Mouse (Mus musculus) layer of hippocampus, adult 8-10 months (tissue): ENCODE results near the gene Hhip. TPM values are rescaled to one million over a fixed set of nuclear protein-coding genes. Genes with fewer than 3 reads are reported as not detected.

Experiments used
- DNase-seq, 2 experiments: peaks; one replicate each; pipeline ENCODE4 v3.0.0; 2022; ENCODE audit warnings: low spot score in 2 of 2
- total RNA-seq, 4 experiments: library from RNA; stranded (reverse); gene quantifications; 2 replicates each; pipeline ENCODE4 v1.2.4; 2022

Hhip gene
- total RNA-seq = 1 to 10 TPM; 3.4 to 4.4 (median 3.8) TPM

DNA sequence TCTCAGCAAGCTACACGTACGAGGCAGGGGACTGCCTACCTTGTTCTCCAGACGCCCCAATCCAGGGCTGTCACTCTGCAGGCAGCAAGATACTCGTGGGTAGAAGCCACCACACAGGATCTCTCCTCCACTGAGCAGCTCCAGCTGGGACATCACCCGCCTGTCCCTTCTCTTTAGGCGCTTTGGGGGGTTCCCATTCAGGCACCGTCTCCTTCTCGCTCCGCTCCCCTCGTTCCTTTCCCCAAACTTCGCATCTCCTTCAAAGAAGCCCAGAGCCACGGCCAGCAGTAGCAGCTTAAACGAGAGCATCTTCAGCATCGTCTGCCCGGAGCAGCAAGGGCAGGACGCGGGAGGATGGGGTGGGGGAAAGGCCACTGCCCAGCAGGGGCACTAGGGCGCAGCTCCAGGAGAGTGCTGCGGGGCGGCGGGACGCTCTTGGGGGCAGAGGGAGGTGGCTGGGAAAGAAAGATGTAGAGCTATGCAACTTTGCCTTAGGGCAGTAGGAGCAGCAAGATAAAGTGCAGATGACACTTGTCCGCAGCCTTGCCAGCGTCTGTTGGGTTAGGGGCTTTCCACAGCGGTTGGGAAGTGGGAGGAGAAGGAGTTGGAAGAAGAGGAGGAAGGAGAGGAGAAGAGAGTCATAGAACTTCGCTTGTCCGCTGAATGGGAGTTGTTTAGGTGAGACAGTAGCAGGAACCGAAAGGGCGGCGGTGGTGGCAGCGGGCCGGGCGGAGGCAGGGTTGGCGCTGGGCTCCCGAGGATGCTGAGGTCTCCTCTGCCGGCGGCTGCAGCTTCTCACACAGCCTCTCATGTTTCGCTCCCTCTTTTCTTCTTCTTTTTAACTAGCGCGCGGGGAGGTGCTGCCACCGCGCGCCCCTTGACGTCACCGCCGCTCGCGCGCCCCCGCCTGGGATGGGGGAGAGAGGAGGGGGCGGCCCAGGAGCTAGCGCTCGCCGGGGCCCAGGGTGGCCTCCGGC lies at the start of gene Hhip:
Gene Hhip (minus strand): TSS at position 809 of the 977 bp plus-strand sequence.
- DNase-seq = peak; percentile 4 to 21

DNA sequence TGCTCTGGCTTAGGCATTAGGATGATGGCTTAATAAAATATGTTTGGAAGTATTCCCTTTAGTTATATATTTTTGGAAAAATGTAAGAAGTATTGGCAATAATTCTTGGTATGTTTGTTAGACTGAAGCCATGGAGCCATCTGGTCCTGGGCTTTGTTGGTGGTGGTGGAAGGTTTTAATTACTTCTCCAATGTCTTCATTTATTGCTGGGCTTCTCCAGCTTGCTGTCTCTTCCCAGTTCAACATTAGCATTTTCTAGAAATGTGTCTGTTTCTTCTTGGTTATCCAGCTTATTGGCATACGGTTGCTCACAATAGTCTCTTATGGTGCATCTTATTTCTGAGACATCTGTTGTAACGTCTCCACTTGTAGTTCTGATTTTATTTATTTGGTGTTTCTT lies 29.2 kb upstream of the Hhip start:
- peak; percentile 10 to 27 for DNase-seq

DNA sequence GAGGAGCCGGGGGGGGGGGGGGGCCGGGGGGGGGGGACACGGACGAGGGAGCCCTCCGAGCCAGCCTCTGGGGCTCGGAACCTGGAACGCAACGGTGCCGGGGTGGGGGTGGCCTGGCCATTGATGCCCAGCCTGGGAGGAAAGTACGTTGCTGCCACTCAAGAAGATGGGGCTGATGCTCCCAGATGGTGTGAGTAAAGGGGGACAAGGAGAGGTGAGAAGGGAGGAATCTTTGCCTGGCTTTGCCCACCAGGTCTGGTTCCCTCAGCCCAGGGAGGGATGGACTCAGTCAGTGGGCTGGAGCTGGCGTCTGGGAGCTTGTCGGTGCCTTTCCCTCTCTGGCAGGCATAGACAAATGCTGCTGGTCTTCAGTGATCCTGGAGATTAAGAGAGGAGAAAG lies 387 bp upstream of the Hhip start:
- DNase-seq = no peak

DNA sequence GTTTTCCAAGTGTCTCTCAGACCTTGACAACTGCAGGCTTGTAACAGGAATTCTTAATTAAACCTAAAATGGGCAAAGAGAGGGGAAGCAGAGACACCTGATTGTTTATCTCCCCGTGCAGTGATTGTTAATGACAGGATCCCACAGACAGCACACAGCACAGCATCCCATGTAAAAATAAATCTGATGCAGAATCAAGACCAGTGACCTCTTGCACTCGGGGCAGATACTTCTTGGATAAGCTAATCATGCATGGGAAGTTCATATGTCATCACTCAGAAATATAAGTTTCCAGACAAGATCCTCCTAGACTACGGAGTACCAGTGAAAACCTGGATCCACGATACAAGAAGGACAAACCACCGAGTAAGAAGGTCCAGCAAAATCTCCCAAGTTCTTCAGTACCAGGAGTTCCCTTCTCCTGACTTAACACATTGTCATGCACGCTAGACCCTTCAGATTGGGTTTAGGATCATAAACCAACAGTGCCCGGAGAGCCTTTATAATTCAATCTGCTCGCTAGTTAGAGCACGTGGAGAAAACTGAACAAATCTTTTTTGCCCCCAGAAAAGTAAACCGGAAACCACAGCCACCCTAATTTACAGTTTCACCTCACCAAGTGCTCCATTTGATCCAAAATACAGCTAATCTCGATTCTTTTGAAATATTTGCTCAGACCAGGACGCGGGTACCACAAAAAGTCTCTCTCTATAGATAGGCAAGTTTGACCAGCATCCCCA lies 1.3 kb downstream of the Hhip start:
- no peak for DNase-seq

DNA sequence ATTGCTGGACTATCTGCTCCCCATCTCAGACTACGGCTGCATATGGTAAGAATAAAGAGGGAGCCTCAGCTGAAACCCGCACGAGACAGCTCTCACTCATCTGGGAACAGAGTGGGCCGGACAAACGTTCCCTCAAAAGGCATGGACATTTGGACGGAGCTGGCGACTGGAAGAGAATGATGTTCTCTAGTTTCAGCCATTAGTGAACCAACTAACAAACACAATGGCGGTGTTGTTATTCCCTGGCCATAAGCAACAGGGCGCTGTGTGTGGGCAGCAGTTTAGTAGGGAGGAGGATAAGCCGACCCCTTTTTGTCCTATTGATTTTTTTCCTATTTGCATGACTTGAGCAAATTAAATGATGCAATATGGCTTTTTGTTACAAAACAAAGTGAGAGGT lies 2.0 kb downstream of the Hhip start:
- peak in 1 of 2 experiments; percentile 7 for DNase-seq

GRCm38 (mm10) chr8:80055094-80055493 lies 2.7 kb downstream of the Hhip start:
- no peak for DNase-seq

- peak in 1 of 2 experiments; percentile 9 for DNase-seq
Observed at GRCm38 (mm10) chr8:80054216-80054615, 3.6 kb downstream of the Hhip start.

GRCm38 (mm10) chr8:80052838-80053237 lies 5.0 kb downstream of the Hhip start:
- no peak for DNase-seq

GRCm38 (mm10) chr8:80051494-80051893 lies 6.3 kb downstream of the Hhip start:
- DNase-seq = no peak

GRCm38 (mm10) chr8:80049256-80050005 lies 8.4 kb downstream of the Hhip start:
- DNase-seq = no peak

DNA sequence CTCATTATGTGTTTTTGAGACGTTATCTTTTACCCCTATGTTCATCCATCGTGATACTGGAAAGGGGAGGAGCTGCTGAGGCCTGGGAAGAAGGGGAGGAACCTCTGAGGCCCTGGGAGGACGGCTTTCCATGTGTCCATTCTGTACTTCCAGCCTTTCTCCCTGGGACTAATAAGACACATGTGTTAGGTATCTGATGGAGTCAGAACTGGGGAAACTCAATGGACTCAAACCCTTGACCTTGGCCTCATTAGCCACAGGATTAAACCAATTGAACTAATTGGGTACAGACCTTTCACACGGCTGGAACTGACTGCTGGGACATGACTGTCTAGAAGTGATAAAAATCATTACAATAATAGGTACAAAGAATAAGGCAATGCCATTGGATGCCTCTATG lies 9.6 kb downstream of the Hhip start:
- DNase-seq = no peak

DNA sequence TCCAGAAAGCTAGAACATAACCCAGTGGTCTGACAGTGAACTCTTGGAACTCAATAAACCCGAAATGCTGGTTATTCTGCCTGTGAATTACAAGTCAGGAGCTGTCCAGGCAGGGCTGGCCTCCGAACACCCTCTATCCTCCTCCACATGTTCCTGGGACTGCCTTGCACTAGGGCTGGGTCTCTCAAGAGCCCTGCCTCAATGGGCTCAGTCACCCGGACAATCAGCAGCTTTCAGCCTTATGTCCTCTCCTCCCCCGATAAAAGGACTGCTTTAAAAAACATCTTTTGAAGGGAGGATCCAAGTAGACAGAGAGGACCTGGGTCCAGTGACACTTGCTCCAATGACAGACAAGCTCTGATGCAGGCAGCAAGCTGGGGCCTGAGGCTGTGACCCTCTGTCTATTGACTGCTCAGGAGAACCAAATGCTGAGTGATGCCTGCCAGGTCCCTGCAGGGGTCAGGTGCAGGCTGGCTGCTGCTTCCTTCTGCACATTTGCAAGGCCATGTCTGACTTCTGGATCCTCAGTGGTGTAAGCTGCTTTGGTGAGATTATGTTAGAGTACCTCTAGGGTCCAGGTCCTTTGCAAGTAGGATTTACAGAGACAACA lies 20.1 kb downstream of the Hhip start:
- no peak for DNase-seq

DNA sequence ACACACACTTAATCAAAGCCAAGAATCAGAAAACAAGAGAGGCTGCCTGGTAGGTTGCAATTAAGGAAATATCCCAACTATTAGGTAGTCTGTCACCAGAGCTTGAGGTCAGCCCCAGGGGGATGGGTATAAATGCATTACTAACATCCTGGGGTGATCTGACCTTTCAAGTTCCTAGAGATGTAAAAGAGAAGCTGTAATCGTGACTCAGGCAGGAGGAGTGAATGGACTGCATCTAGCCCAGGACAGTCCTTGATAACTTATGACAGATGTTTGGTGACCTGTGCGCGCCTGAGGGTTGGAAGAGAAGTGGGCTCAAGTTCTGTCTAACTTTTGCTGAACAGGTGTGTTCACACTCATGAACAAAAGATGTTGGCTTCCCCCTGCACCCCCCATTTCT lies 25.2 kb downstream of the Hhip start:
- DNase-seq = no peak

DNA sequence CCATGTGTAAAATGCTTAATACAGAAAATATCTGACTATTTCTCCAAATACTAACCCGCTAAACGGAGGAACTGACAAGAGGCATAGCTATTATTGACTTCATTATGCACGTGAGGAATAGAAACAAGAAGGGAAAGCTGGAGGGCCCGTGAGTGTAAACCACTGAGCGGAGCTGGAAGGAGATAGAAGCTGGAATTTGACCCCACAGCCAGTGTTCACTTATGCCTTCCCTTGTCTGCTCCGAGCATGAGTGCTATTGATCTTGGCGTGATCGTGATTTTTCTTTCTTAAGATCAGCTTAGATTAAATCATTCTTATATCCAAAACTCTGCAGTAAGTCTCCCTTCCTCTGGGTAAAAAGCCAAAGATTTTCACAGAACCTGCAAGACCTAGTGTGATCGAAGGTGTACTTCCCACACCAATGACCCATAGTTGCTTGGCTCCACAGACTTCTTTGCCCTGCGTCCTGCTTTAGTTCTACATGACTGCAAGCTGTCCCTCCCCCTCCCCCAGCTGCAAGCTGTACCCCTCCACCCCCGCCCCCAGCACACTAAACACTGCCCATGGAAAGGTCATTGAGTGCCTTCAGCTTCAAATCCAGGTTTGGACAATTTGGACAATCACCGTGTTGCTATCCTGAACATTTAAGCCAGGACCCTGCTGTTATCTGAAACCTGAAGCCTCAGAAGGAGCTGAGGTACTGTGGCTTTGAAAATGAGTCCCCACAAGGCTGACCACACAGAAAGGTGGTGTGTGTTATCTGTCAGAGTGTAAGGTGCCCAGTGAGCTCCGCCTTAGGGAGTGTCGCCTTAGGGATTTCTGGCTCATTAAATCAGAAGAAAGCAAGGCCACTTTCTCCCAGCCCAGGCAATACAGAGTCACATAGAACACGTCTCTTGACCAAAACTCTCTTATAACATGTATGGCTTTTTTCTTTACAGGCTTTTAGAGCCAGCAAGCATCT lies 26.2 kb downstream of the Hhip start:
- no peak for DNase-seq

DNA sequence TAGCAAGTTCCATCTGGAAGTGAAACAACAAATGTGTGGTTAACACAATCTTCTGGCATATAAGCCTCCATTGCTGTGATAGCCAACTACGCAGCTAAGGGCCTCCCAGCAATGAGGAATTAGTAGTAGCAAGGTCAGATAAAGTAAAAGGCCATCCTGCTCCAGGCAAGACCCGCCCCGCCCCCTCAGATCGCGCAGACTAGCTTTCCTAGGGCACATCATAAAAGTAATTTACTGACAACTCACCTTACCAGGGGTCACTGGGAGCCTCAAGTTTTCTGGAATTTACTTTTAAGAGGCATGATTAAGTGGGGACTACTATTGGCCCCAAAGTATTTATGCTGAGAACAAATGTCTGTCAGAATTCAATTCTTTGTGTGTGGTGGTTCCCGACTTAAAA lies 28.2 kb downstream of the Hhip start:
- DNase-seq = no peak

GRCm38 (mm10) chr8:80020469-80020868 lies 37.3 kb downstream of the Hhip start:
- DNase-seq = no peak

DNA sequence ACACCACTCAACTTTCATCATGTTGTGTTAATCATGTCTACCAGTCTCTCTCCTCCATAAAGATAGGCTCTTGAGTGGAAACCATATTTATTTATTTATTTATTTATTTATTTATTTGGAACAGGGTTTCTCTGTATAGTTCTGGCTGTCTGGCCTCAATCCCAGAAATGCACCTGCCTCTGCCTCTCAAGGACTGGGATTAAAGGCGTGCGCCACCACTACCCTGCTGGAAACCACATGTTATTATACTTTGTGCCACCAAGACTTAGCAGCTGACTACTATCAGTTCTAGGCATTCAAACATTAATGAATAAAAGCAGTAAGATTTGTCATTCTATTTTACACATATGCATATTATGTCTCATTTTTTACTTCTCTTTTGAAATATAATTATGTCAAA lies 42.0 kb downstream of the Hhip start:
- no peak for DNase-seq

- DNase-seq = peak in 1 of 2 experiments; percentile 6
Observed at GRCm38 (mm10) chr8:80004421-80004820, 53.4 kb downstream of the Hhip start.

GRCm38 (mm10) chr8:80002313-80002712 lies 55.5 kb downstream of the Hhip start:
- DNase-seq = no peak

- no peak for DNase-seq
Observed at GRCm38 (mm10) chr8:79995075-79995474, 62.7 kb downstream of the Hhip start.
